Mouse (Mus musculus): ENCODE results near the gene Chd2. TPM values are rescaled to one million over a fixed set of nuclear protein-coding genes. Genes with fewer than 3 reads are reported as not detected.
A peak's percentile ranks its signal among the peaks of the same experiment; 100 is the strongest.

Chd2 gene
- polyA plus RNA-seq, 1 experiment = 28.0 TPM

- Histone ChIP-seq H3K4me3 (ENCODE audit: low read depth, low read length) (no peak overlapping the region), H3K27ac (ENCODE audit: insufficient read depth, low read depth, low read length) (no peak overlapping the region), H3K4me1 (ENCODE audit: control insufficient read depth, insufficient read depth, insufficient read length, low read length) (peaks cover 15% of the 10 kb centered on the region), H3K36me3 (ENCODE audit: control insufficient read depth, insufficient read depth, low read length) (no peaks in the 10 kb centered on the region), H3K27me3 (ENCODE audit: control insufficient read depth, insufficient read depth, low read length) (peaks cover 7% of the 10 kb centered on the region; the same call in 1 of the 2 replicates)
- 93% methylated on average over 1 of the region's 1 CpGs for WGBS
- TF ChIP-seq POLR2A (IDR thresholded peaks at IDR 0.05; ENCODE audit: low read depth, low read length) = no peak
- TF ChIP-seq CTCF (IDR thresholded peaks at IDR 0.05; ENCODE audit: extremely low read depth, insufficient read length, insufficient replicate concordance, low read depth, low read length) = no peak
Observed at GRCm38 (mm10) chr7:73402671-73403070, 139.0 kb downstream of the Chd2 start.

- Histone ChIP-seq H3K4me3 (ENCODE audit: low read depth, low read length) (no peak overlapping the region), H3K36me3 (ENCODE audit: control insufficient read depth, insufficient read depth, low read length) (no peaks in the 10 kb centered on the region), H3K27me3 (ENCODE audit: control insufficient read depth, insufficient read depth, low read length) (peaks cover 7% of the 10 kb centered on the region; the same call in 1 of the 2 replicates), H3K4me1 (ENCODE audit: control insufficient read depth, insufficient read depth, insufficient read length, low read length) (peaks cover 15% of the 10 kb centered on the region), H3K27ac (ENCODE audit: insufficient read depth, low read depth, low read length) (no peak overlapping the region)
- WGBS = 67% methylated on average over 2 of the region's 2 CpGs
- TF ChIP-seq POLR2A (IDR thresholded peaks at IDR 0.05; ENCODE audit: low read depth, low read length) (no peak), CTCF (IDR thresholded peaks at IDR 0.05; ENCODE audit: extremely low read depth, insufficient read length, insufficient replicate concordance, low read depth, low read length) (no peak)
Observed at GRCm38 (mm10) chr7:73402106-73402505, 139.5 kb downstream of the Chd2 start.

- TF ChIP-seq CTCF (IDR thresholded peaks at IDR 0.05; ENCODE audit: extremely low read depth, insufficient read length, insufficient replicate concordance, low read depth, low read length) = no peak
- no peak for TF ChIP-seq POLR2A (IDR thresholded peaks at IDR 0.05; ENCODE audit: low read depth, low read length)
- Histone ChIP-seq H3K27ac (ENCODE audit: insufficient read depth, low read depth, low read length) (no peak overlapping the region), H3K27me3 (ENCODE audit: control insufficient read depth, insufficient read depth, low read length) (peaks cover 7% of the 10 kb centered on the region; the same call in 1 of the 2 replicates), H3K36me3 (ENCODE audit: control insufficient read depth, insufficient read depth, low read length) (no peaks in the 10 kb centered on the region), H3K4me1 (ENCODE audit: control insufficient read depth, insufficient read depth, insufficient read length, low read length) (peaks cover 15% of the 10 kb centered on the region), H3K4me3 (ENCODE audit: low read depth, low read length) (no peak overlapping the region)
- WGBS = 27% methylated on average over 20 of the region's 20 CpGs
Observed at GRCm38 (mm10) chr7:73400051-73400916, 141.3 kb downstream of the Chd2 start.

- H3K4me3 ChIP-seq (ENCODE audit: low read depth, low read length) = peak overlapping the region; percentile 15
- 4% methylated on average over 19 of the region's 19 CpGs for WGBS
Observed at GRCm38 (mm10) chr7:73399501-73400044, 142.1 kb downstream of the Chd2 start.

GRCm38 (mm10) chr7:73398806-73399442, 142.7 kb downstream of the Chd2 start:
- no peaks in the 10 kb centered on the region for H3K36me3 ChIP-seq (ENCODE audit: control insufficient read depth, insufficient read depth, low read length)
- TF ChIP-seq CTCF (IDR thresholded peaks at IDR 0.05; ENCODE audit: extremely low read depth, insufficient read length, insufficient replicate concordance, low read depth, low read length) (no peak), POLR2A (IDR thresholded peaks at IDR 0.05; ENCODE audit: low read depth, low read length) (no peak)
- 8% methylated on average over 19 of the region's 19 CpGs for WGBS
- peaks cover 7% of the 10 kb centered on the region; the same call in 1 of the 2 replicates for H3K27me3 ChIP-seq (ENCODE audit: control insufficient read depth, insufficient read depth, low read length)
- no peak overlapping the region for H3K27ac ChIP-seq (ENCODE audit: insufficient read depth, low read depth, low read length)
- peak overlapping the region; percentile 34 for H3K4me3 ChIP-seq (ENCODE audit: low read depth, low read length)
- peaks cover 15% of the 10 kb centered on the region for H3K4me1 ChIP-seq (ENCODE audit: control insufficient read depth, insufficient read depth, insufficient read length, low read length)

More at GRCm38 (mm10) chr7:73399501-73400044, 142.1 kb downstream of the Chd2 start:
- Histone ChIP-seq H3K27me3 (ENCODE audit: control insufficient read depth, insufficient read depth, low read length) (peaks cover 7% of the 10 kb centered on the region; the same call in 1 of the 2 replicates), H3K4me1 (ENCODE audit: control insufficient read depth, insufficient read depth, insufficient read length, low read length) (peaks cover 15% of the 10 kb centered on the region), H3K36me3 (ENCODE audit: control insufficient read depth, insufficient read depth, low read length) (no peaks in the 10 kb centered on the region), H3K27ac (ENCODE audit: insufficient read depth, low read depth, low read length) (no peak overlapping the region)
- TF ChIP-seq POLR2A (IDR thresholded peaks at IDR 0.05; ENCODE audit: low read depth, low read length) (no peak), CTCF (IDR thresholded peaks at IDR 0.05; ENCODE audit: extremely low read depth, insufficient read length, insufficient replicate concordance, low read depth, low read length) (peak; percentile 67; the same call in 1 of the 2 replicates)

- no peak for TF ChIP-seq CTCF (IDR thresholded peaks at IDR 0.05; ENCODE audit: extremely low read depth, insufficient read length, insufficient replicate concordance, low read depth, low read length)
- TF ChIP-seq POLR2A (IDR thresholded peaks at IDR 0.05; ENCODE audit: low read depth, low read length) = no peak
- 6% methylated on average over 11 of the region's 11 CpGs for WGBS
- Histone ChIP-seq H3K4me3 (ENCODE audit: low read depth, low read length) (peak overlapping the region; percentile 34), H3K27ac (ENCODE audit: insufficient read depth, low read depth, low read length) (no peak overlapping the region), H3K27me3 (ENCODE audit: control insufficient read depth, insufficient read depth, low read length) (peaks cover 9% of the 10 kb centered on the region), H3K36me3 (ENCODE audit: control insufficient read depth, insufficient read depth, low read length) (no peaks in the 10 kb centered on the region), H3K4me1 (ENCODE audit: control insufficient read depth, insufficient read depth, insufficient read length, low read length) (peaks cover 15% of the 10 kb centered on the region)
Observed at GRCm38 (mm10) chr7:73398319-73398718, 143.3 kb downstream of the Chd2 start.

All from small intestine, adult 2 months (tissue).